Mouse (Mus musculus) embryo, embryonic 11 days (tissue): Measurements from ENCODE around the gene Kcnmb2.

Experiments
- DNase-seq: peaks from one replicate; pipeline ENCODE4 v3.0.0-alpha.2; 2015

Gene Kcnmb2

GRCm38 (mm10) chr3:31902504-31903330 is at the start of gene Kcnmb2:
TSS of gene Kcnmb2 (plus strand) at chr3:31902507.
- DNase-seq: peak; percentile 34

- no peak for DNase-seq
Measured at GRCm38 (mm10) chr3:31863522-31863921, 38.8 kb upstream of the Kcnmb2 start.

- no peak for DNase-seq
Measured at GRCm38 (mm10) chr3:31864070-31864469, 38.2 kb upstream of the Kcnmb2 start.

GRCm38 (mm10) chr3:31871461-31871860 is 30.8 kb upstream of the Kcnmb2 start:
- DNase-seq: no peak

- peak; percentile 23 for DNase-seq
Measured at GRCm38 (mm10) chr3:31882621-31883131, 19.6 kb upstream of the Kcnmb2 start.

GRCm38 (mm10) chr3:31892653-31893052 is 9.7 kb upstream of the Kcnmb2 start:
- DNase-seq: no peak

- peak; percentile 31 for DNase-seq
Measured at GRCm38 (mm10) chr3:31903506-31903905, 1.2 kb downstream of the Kcnmb2 start.

- no peak for DNase-seq
Measured at GRCm38 (mm10) chr3:31904156-31904555, 1.8 kb downstream of the Kcnmb2 start.

- no peak for DNase-seq
Measured at GRCm38 (mm10) chr3:31911168-31911567, 8.9 kb downstream of the Kcnmb2 start.

GRCm38 (mm10) chr3:31911690-31912089 is 9.4 kb downstream of the Kcnmb2 start:
- no peak for DNase-seq

- DNase-seq: no peak
Measured at GRCm38 (mm10) chr3:31928544-31928943, 26.2 kb downstream of the Kcnmb2 start.

- DNase-seq: no peak
Measured at GRCm38 (mm10) chr3:31934704-31935103, 32.4 kb downstream of the Kcnmb2 start.

- DNase-seq: peak; percentile 75
Measured at GRCm38 (mm10) chr3:31941478-31941877, 39.2 kb downstream of the Kcnmb2 start.

GRCm38 (mm10) chr3:31954213-31954612 is 51.9 kb downstream of the Kcnmb2 start:
- DNase-seq: no peak

- no peak for DNase-seq
Measured at GRCm38 (mm10) chr3:31955004-31955403, 52.7 kb downstream of the Kcnmb2 start.

GRCm38 (mm10) chr3:31959821-31960220 is 57.5 kb downstream of the Kcnmb2 start:
- no peak for DNase-seq

- no peak for DNase-seq
Measured at GRCm38 (mm10) chr3:31961175-31961574, 58.9 kb downstream of the Kcnmb2 start.

GRCm38 (mm10) chr3:31963076-31963475 is 60.8 kb downstream of the Kcnmb2 start:
- DNase-seq: no peak

GRCm38 (mm10) chr3:31979661-31980060 is 77.4 kb downstream of the Kcnmb2 start:
- DNase-seq: peak; percentile 33

- DNase-seq: no peak
Measured at GRCm38 (mm10) chr3:31982444-31982843, 80.1 kb downstream of the Kcnmb2 start.

- no peak for DNase-seq
Measured at GRCm38 (mm10) chr3:31985103-31985502, 82.8 kb downstream of the Kcnmb2 start.

- no peak for DNase-seq
Measured at GRCm38 (mm10) chr3:31991526-31992045, 89.3 kb downstream of the Kcnmb2 start.

- no peak for DNase-seq
Measured at GRCm38 (mm10) chr3:32011566-32011965, 109.3 kb downstream of the Kcnmb2 start.

- DNase-seq: no peak
Measured at GRCm38 (mm10) chr3:32012205-32012931, 110.1 kb downstream of the Kcnmb2 start.
